Mouse (Mus musculus): ENCODE results near the gene Lgals9. TPM values are rescaled to one million over a fixed set of nuclear protein-coding genes. Genes with fewer than 3 reads are reported as not detected.

The Lgals9 gene
- polyA plus RNA-seq, 1 experiment from 2014 or later = 5.1 TPM

DNA sequence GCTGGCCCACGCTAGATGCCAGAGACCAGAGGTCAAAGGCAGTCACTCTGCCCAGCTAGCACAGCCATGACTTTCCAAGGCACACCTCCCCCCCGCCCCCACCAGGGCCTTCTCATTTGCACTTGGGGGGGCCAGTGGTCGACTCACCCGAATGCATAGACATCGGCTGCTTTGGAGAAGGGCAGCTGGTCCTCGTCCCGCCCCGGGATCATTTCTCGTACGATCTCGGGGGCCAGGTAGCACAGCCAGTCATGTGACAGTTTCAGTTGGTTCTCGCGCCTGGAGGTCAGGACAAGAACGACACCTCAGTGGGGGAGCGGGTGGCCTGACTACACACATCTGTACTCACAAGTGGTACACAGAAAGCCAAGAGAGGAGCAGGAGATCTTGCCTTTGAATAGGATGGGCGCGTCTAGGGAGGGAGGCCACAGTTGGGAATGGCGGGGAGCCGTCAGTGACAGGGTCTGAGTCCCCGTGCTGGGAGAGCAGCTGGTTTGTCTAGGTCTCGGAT lies 35.8 kb upstream of the Lgals9 start:
- Histone ChIP-seq H3K4me2 (ENCODE audit: low read depth, low read length) (no peak overlapping the region), H3K9me3 (replicated peaks; ENCODE audit: control insufficient read depth, low read length) (no peaks in the 10 kb centered on the region), H3K4me1 (ENCODE audit: control insufficient read depth, insufficient read depth, low read length) (no peaks in the 10 kb centered on the region; the same call in 1 of the 2 replicates), H3K27ac (replicated peaks; ENCODE audit: low read depth, low read length) (no peak overlapping the region), H3K36me3 (replicated peaks; ENCODE audit: control insufficient read depth, insufficient read depth, low read depth, low read length) (no peaks in the 10 kb centered on the region), H3K27me3 (ENCODE audit: control insufficient read depth, insufficient read depth, low read length) (no peaks in the 10 kb centered on the region), H3K4me3 (ENCODE audit: low read depth, low read length) (no peak overlapping the region), H3K9ac (replicated peaks; ENCODE audit: low read length) (no peak overlapping the region)
- ATAC-seq (replicated peaks; ENCODE audit: insufficient number of reproducible peaks, low FRiP score, low TSS enrichment, low read depth) (no peak), DNase-seq (ENCODE audit: low spot score) (no peak)
- WGBS = 77% methylated on average over 21 of the region's 21 CpGs

GRCm38 (mm10) chr11:79019839-79020534 lies 35.2 kb upstream of the Lgals9 start:
- H3K36me3 ChIP-seq (replicated peaks; ENCODE audit: control insufficient read depth, insufficient read depth, low read depth, low read length) = no peaks in the 10 kb centered on the region
- WGBS = 82% methylated on average over 17 of the region's 17 CpGs
- H3K27ac ChIP-seq (replicated peaks; ENCODE audit: low read depth, low read length) = no peak overlapping the region
- H3K9ac ChIP-seq (replicated peaks; ENCODE audit: low read length) = no peak overlapping the region
- DNase-seq (ENCODE audit: low spot score) (no peak), ATAC-seq (replicated peaks; ENCODE audit: insufficient number of reproducible peaks, low FRiP score, low TSS enrichment, low read depth) (no peak)
- no peaks in the 10 kb centered on the region for H3K27me3 ChIP-seq (ENCODE audit: control insufficient read depth, insufficient read depth, low read length)
- no peak overlapping the region for H3K4me2 ChIP-seq (ENCODE audit: low read depth, low read length)
- H3K4me1 ChIP-seq (ENCODE audit: control insufficient read depth, insufficient read depth, low read length) = no peaks in the 10 kb centered on the region; the same call in 1 of the 2 replicates
- H3K4me3 ChIP-seq (ENCODE audit: low read depth, low read length) = no peak overlapping the region
- H3K9me3 ChIP-seq (replicated peaks; ENCODE audit: control insufficient read depth, low read length) = no peaks in the 10 kb centered on the region

DNA sequence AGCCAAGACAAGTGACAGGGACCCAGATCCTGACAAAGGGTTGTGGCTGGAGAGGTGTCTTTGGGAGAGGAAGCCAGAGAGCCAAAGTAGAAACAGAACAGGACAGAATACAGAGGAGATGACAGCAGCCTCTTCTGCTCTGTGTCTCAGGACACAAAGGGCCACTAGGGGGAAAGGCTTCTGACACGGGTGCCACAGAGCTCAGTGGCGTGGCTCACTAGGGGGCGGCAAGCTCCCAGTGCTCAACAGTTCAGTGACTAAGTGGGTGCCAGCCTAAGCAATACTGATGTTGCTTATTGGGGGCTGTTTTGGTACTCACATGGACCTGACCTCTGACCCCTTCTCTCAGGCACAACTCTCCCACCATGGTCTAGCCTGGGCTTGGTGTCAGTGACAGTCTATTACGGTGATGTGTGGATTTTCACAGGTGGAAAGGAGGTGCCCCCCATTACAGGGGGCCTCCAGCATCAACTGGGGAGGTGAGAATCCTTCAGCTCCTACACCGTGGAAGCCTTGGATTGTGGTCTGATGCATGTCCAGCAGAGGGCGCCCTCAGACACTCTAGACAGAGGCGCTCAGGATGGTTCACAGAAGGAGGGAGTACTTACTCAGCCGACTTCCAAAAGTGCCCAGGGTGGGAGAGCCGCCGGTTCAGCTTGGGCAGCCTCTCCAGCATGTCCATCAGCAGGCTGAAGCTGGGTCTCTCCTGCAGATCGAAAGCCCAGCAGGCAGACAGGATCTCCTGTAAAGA lies 34.4 kb upstream of the Lgals9 start:
- Histone ChIP-seq H3K27ac (replicated peaks; ENCODE audit: low read depth, low read length) (no peak overlapping the region), H3K9ac (replicated peaks; ENCODE audit: low read length) (no peak overlapping the region), H3K4me2 (ENCODE audit: low read depth, low read length) (no peak overlapping the region), H3K27me3 (ENCODE audit: control insufficient read depth, insufficient read depth, low read length) (no peaks in the 10 kb centered on the region), H3K36me3 (replicated peaks; ENCODE audit: control insufficient read depth, insufficient read depth, low read depth, low read length) (no peaks in the 10 kb centered on the region), H3K4me3 (ENCODE audit: low read depth, low read length) (no peak overlapping the region), H3K9me3 (replicated peaks; ENCODE audit: control insufficient read depth, low read length) (no peaks in the 10 kb centered on the region), H3K4me1 (ENCODE audit: control insufficient read depth, insufficient read depth, low read length) (peaks cover 4% of the 10 kb centered on the region; the same call in 1 of the 2 replicates)
- ATAC-seq (replicated peaks; ENCODE audit: insufficient number of reproducible peaks, low FRiP score, low TSS enrichment, low read depth) (no peak), DNase-seq (ENCODE audit: low spot score) (peak; percentile 75)
- WGBS = 48% methylated on average over 11 of the region's 11 CpGs

GRCm38 (mm10) chr11:79017161-79017606 lies 32.4 kb upstream of the Lgals9 start:
- Histone ChIP-seq H3K4me1 (ENCODE audit: control insufficient read depth, insufficient read depth, low read length) (peaks cover 4% of the 10 kb centered on the region; the same call in 1 of the 2 replicates), H3K9ac (replicated peaks; ENCODE audit: low read length) (no peak overlapping the region), H3K4me3 (ENCODE audit: low read depth, low read length) (no peak overlapping the region), H3K4me2 (ENCODE audit: low read depth, low read length) (no peak overlapping the region), H3K9me3 (replicated peaks; ENCODE audit: control insufficient read depth, low read length) (no peaks in the 10 kb centered on the region), H3K36me3 (replicated peaks; ENCODE audit: control insufficient read depth, insufficient read depth, low read depth, low read length) (no peaks in the 10 kb centered on the region), H3K27me3 (ENCODE audit: control insufficient read depth, insufficient read depth, low read length) (no peaks in the 10 kb centered on the region), H3K27ac (replicated peaks; ENCODE audit: low read depth, low read length) (no peak overlapping the region)
- DNase-seq (ENCODE audit: low spot score) (no peak), ATAC-seq (replicated peaks; ENCODE audit: insufficient number of reproducible peaks, low FRiP score, low TSS enrichment, low read depth) (no peak)
- 72% methylated on average over 7 of the region's 7 CpGs for WGBS

- Histone ChIP-seq H3K27ac (replicated peaks; ENCODE audit: low read depth, low read length) (no peak overlapping the region), H3K36me3 (replicated peaks; ENCODE audit: control insufficient read depth, insufficient read depth, low read depth, low read length) (no peaks in the 10 kb centered on the region), H3K9me3 (replicated peaks; ENCODE audit: control insufficient read depth, low read length) (no peaks in the 10 kb centered on the region), H3K4me3 (ENCODE audit: low read depth, low read length) (no peak overlapping the region), H3K4me2 (ENCODE audit: low read depth, low read length) (no peak overlapping the region), H3K9ac (replicated peaks; ENCODE audit: low read length) (no peak overlapping the region), H3K27me3 (ENCODE audit: control insufficient read depth, insufficient read depth, low read length) (no peaks in the 10 kb centered on the region), H3K4me1 (ENCODE audit: control insufficient read depth, insufficient read depth, low read length) (peaks cover 4% of the 10 kb centered on the region; the same call in 1 of the 2 replicates)
- ATAC-seq (replicated peaks; ENCODE audit: insufficient number of reproducible peaks, low FRiP score, low TSS enrichment, low read depth) = no peak
- 53% methylated on average over 12 of the region's 12 CpGs for WGBS
- DNase-seq (ENCODE audit: low spot score) = no peak
Observed at GRCm38 (mm10) chr11:79016236-79016635, 31.5 kb upstream of the Lgals9 start.

DNA sequence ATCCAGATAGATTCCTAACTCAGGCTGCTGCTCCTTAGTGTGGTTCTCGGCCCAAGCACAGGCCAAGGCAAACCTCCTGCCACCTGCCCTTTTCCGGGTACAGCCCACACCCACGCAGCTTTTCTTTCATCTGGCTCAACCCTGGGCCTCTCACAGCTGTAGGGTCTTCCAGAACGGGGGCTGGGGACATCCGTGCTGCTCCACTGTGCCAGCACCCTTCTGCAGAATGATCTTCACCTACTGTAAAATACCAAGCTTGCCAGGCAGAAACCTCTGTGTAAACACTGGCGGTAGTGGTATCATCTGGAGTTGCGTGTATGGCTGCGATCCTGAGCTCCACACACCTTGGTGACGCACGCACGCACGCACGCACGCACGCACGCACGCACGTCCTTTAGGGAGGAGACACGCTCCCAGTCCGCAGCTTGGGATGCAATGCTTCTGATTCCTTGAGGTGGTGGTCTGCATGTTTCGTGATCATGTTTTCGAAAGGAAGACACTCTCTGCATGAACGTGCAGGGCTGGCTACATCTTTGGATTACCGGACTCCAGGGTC lies 31.0 kb upstream of the Lgals9 start:
- WGBS = 89% methylated on average over 24 of the region's 24 CpGs
- no peaks in the 10 kb centered on the region for H3K36me3 ChIP-seq (replicated peaks; ENCODE audit: control insufficient read depth, insufficient read depth, low read depth, low read length)
- no peak overlapping the region for H3K4me2 ChIP-seq (ENCODE audit: low read depth, low read length)
- H3K9ac ChIP-seq (replicated peaks; ENCODE audit: low read length) = no peak overlapping the region
- peaks cover 4% of the 10 kb centered on the region; the same call in 1 of the 2 replicates for H3K4me1 ChIP-seq (ENCODE audit: control insufficient read depth, insufficient read depth, low read length)
- ATAC-seq (replicated peaks; ENCODE audit: insufficient number of reproducible peaks, low FRiP score, low TSS enrichment, low read depth) (no peak), DNase-seq (ENCODE audit: low spot score) (no peak)
- no peaks in the 10 kb centered on the region for H3K9me3 ChIP-seq (replicated peaks; ENCODE audit: control insufficient read depth, low read length)
- H3K4me3 ChIP-seq (ENCODE audit: low read depth, low read length) = no peak overlapping the region
- no peaks in the 10 kb centered on the region for H3K27me3 ChIP-seq (ENCODE audit: control insufficient read depth, insufficient read depth, low read length)
- H3K27ac ChIP-seq (replicated peaks; ENCODE audit: low read depth, low read length) = no peak overlapping the region

- no peak overlapping the region for H3K9ac ChIP-seq (replicated peaks; ENCODE audit: low read length)
- no peaks in the 10 kb centered on the region for H3K9me3 ChIP-seq (replicated peaks; ENCODE audit: control insufficient read depth, low read length)
- H3K4me1 ChIP-seq (ENCODE audit: control insufficient read depth, insufficient read depth, low read length) = peaks cover 4% of the 10 kb centered on the region; the same call in 1 of the 2 replicates
- WGBS = 61% methylated on average over 15 of the region's 15 CpGs
- no peak overlapping the region for H3K4me3 ChIP-seq (ENCODE audit: low read depth, low read length)
- no peaks in the 10 kb centered on the region for H3K36me3 ChIP-seq (replicated peaks; ENCODE audit: control insufficient read depth, insufficient read depth, low read depth, low read length)
- no peak overlapping the region for H3K27ac ChIP-seq (replicated peaks; ENCODE audit: low read depth, low read length)
- ATAC-seq (replicated peaks; ENCODE audit: insufficient number of reproducible peaks, low FRiP score, low TSS enrichment, low read depth) (no peak), DNase-seq (ENCODE audit: low spot score) (no peak)
- H3K4me2 ChIP-seq (ENCODE audit: low read depth, low read length) = no peak overlapping the region
- H3K27me3 ChIP-seq (ENCODE audit: control insufficient read depth, insufficient read depth, low read length) = no peaks in the 10 kb centered on the region
Observed at GRCm38 (mm10) chr11:79014602-79015325, 30.0 kb upstream of the Lgals9 start.
